Mouse (Mus musculus) retina, adult 2 months (tissue): ENCODE results near the gene Mad2l2.
A peak's percentile ranks its signal among the peaks of the same experiment; 100 is the strongest.

Source experiments
- DNase-seq: peaks from one replicate; pipeline ENCODE4 v3.0.0-alpha.2; 2012; ENCODE audit warnings: low read depth, low spot score

Mad2l2 gene

GRCm38 (mm10) chr4:148130133-148130532, at the start of gene Mad2l2:
Gene Mad2l2, plus strand, starts transcription at chr4:148130384.
- no peak for DNase-seq

- DNase-seq, result no peak
Observed at GRCm38 (mm10) chr4:148080597-148080973, 49.6 kb upstream of the Mad2l2 start.

GRCm38 (mm10) chr4:148081201-148081600, 49.0 kb upstream of the Mad2l2 start:
- DNase-seq, result no peak

GRCm38 (mm10) chr4:148082257-148083044, 47.7 kb upstream of the Mad2l2 start:
- DNase-seq, result no peak

- no peak for DNase-seq
Observed at GRCm38 (mm10) chr4:148083176-148083899, 46.8 kb upstream of the Mad2l2 start.

- DNase-seq, result no peak
Observed at GRCm38 (mm10) chr4:148084261-148084714, 45.9 kb upstream of the Mad2l2 start.

- DNase-seq, result no peak
Observed at GRCm38 (mm10) chr4:148085131-148085906, 44.9 kb upstream of the Mad2l2 start.

- DNase-seq, result no peak
Observed at GRCm38 (mm10) chr4:148085907-148086305, 44.3 kb upstream of the Mad2l2 start.

- no peak for DNase-seq
Observed at GRCm38 (mm10) chr4:148087091-148087906, 42.9 kb upstream of the Mad2l2 start.

- DNase-seq, result peak; percentile 73
Observed at GRCm38 (mm10) chr4:148087907-148088527, 42.2 kb upstream of the Mad2l2 start, which contains the start of gene Agtrap. Gene Agtrap, minus strand, starts transcription at chr4:148088031.

- no peak for DNase-seq
Observed at GRCm38 (mm10) chr4:148089166-148089565, 41.0 kb upstream of the Mad2l2 start.

GRCm38 (mm10) chr4:148091181-148091580, 39.0 kb upstream of the Mad2l2 start:
- DNase-seq, result no peak

- no peak for DNase-seq
Observed at GRCm38 (mm10) chr4:148092551-148093271, 37.5 kb upstream of the Mad2l2 start.

- DNase-seq, result no peak
Observed at GRCm38 (mm10) chr4:148094161-148094560, 36.0 kb upstream of the Mad2l2 start.

- no peak for DNase-seq
Observed at GRCm38 (mm10) chr4:148095081-148095480, 35.1 kb upstream of the Mad2l2 start.

GRCm38 (mm10) chr4:148097936-148098335, 32.2 kb upstream of the Mad2l2 start:
- no peak for DNase-seq

- no peak for DNase-seq
Observed at GRCm38 (mm10) chr4:148098666-148099065, 31.5 kb upstream of the Mad2l2 start.

GRCm38 (mm10) chr4:148101801-148102527, 28.2 kb upstream of the Mad2l2 start:
- no peak for DNase-seq

- DNase-seq, result peak; percentile 62
Observed at GRCm38 (mm10) chr4:148104146-148104545, 26.0 kb upstream of the Mad2l2 start.
